Mouse (Mus musculus) T-helper 2 cell (primary cell): Measurements from ENCODE around the gene Wwc2.

Experiments used
- in situ Hi-C: fragments of 300-600 bp; cut with MboI, MseI; formaldehyde crosslinking; loops from one replicate; pipeline ENCODE4 v1.15.1; 2025; ENCODE audit warnings: high pct_unique_total_duplicates

The Wwc2 gene

GRCm38 (mm10) chr8:47939933-47940870, 50.5 kb downstream of the Wwc2 start:
- in situ Hi-C loops: loop anchor here (5.0 kb wide), 1 partner anchor 67 kb away; no protein-coding TSS in a partner anchor

GRCm38 (mm10) chr8:47939217-47939616, 51.5 kb downstream of the Wwc2 start:
- in situ Hi-C loops: loop anchor here (5.0 kb wide), 1 partner anchor 68 kb away; no protein-coding TSS in a partner anchor

GRCm38 (mm10) chr8:47936386-47936785, 54.3 kb downstream of the Wwc2 start:
- in situ Hi-C loops: loop anchor here (5.0 kb wide), 1 partner anchor 71 kb away; no protein-coding TSS in a partner anchor

- in situ Hi-C loops: loop anchor here (5.0 kb wide), 1 partner anchor 72 kb away; no protein-coding TSS in a partner anchor
Observed at GRCm38 (mm10) chr8:47935461-47935860, 55.3 kb downstream of the Wwc2 start.

GRCm38 (mm10) chr8:47933087-47933486, 57.6 kb downstream of the Wwc2 start:
- in situ Hi-C loops: no loop called here

GRCm38 (mm10) chr8:47932028-47932790, 58.5 kb downstream of the Wwc2 start:
- in situ Hi-C loops: no loop called here

- in situ Hi-C loops: no loop called here
Observed at GRCm38 (mm10) chr8:47931371-47931770, 59.4 kb downstream of the Wwc2 start.

GRCm38 (mm10) chr8:47929615-47930014, 61.1 kb downstream of the Wwc2 start:
- in situ Hi-C loops: no loop called here

- in situ Hi-C loops: no loop called here
Observed at GRCm38 (mm10) chr8:47928604-47929185, 62.0 kb downstream of the Wwc2 start.

- in situ Hi-C loops: no loop called here
Observed at GRCm38 (mm10) chr8:47924921-47925320, 65.8 kb downstream of the Wwc2 start.

- in situ Hi-C loops: no loop called here
Observed at GRCm38 (mm10) chr8:47922816-47923215, 67.9 kb downstream of the Wwc2 start.

GRCm38 (mm10) chr8:47922011-47922410, 68.7 kb downstream of the Wwc2 start:
- in situ Hi-C loops: no loop called here

GRCm38 (mm10) chr8:47920575-47921144, 70.1 kb downstream of the Wwc2 start:
- in situ Hi-C loops: no loop called here

GRCm38 (mm10) chr8:47917060-47918035, 73.4 kb downstream of the Wwc2 start:
- in situ Hi-C loops: no loop called here

GRCm38 (mm10) chr8:47915521-47915920, 75.2 kb downstream of the Wwc2 start:
- in situ Hi-C loops: no loop called here

GRCm38 (mm10) chr8:47914946-47915345, 75.8 kb downstream of the Wwc2 start:
- in situ Hi-C loops: no loop called here

GRCm38 (mm10) chr8:47914161-47914560, 76.6 kb downstream of the Wwc2 start:
- in situ Hi-C loops: no loop called here

GRCm38 (mm10) chr8:47913621-47914020, 77.1 kb downstream of the Wwc2 start:
- in situ Hi-C loops: no loop called here

- in situ Hi-C loops: no loop called here
Observed at GRCm38 (mm10) chr8:47909681-47910080, 81.0 kb downstream of the Wwc2 start.

- in situ Hi-C loops: no loop called here
Observed at GRCm38 (mm10) chr8:47907056-47907455, 83.7 kb downstream of the Wwc2 start.
